Mouse (Mus musculus) lung, embryonic 16.5 days (tissue): Measurements from ENCODE around the gene Gm20431. TPM values are rescaled to one million over a fixed set of nuclear protein-coding genes. Genes with fewer than 3 reads are reported as not detected.
A peak's percentile ranks its signal among the peaks of the same experiment; 100 is the strongest.

Experiments
- ATAC-seq: fragments of 200-750 bp; cut with Nextera tagmentation; 2 replicates; pipeline ENCODE4 v1.8.0; 2017; ENCODE audit warnings: low read depth, mild to moderate bottlenecking, moderate library complexity
- H3K27ac ChIP-seq: fragments of 300-500 bp; sonication (generic); 2 replicates; pipeline ENCODE4 v1.5.1; 2014; ENCODE audit warnings: mild to moderate bottlenecking, control low read depth, low read length
- H3K27me3 ChIP-seq: fragments of 300-500 bp; sonication (generic); 2 replicates; pipeline ENCODE4 v1.6.1; 2014; ENCODE audit warnings: low read depth, low read length, mixed read lengths; ENCODE audit not compliant: control insufficient read depth, insufficient read depth
- H3K36me3 ChIP-seq: fragments of 300-500 bp; sonication (generic); 2 replicates; pipeline ENCODE4 v1.6.1; 2014; ENCODE audit warnings: low read length; ENCODE audit not compliant: control insufficient read depth, insufficient read depth
- H3K4me1 ChIP-seq: fragments of 300-500 bp; sonication (generic); replicated peaks from 2 replicates; pipeline ENCODE4 v1.6.1; 2014; ENCODE audit warnings: low read length, mixed read lengths; ENCODE audit not compliant: control insufficient read depth, insufficient read depth
- H3K4me2 ChIP-seq: fragments of 300-500 bp; sonication (generic); 2 replicates; pipeline ENCODE4 v1.6.1; 2014; ENCODE audit warnings: low read depth, low read length, control low read depth
- H3K4me3 ChIP-seq: fragments of 300-500 bp; sonication (generic); 2 replicates; pipeline ENCODE4 v1.5.1; 2014; ENCODE audit warnings: mild to moderate bottlenecking, low read length, control low read depth
- H3K9ac ChIP-seq: fragments of 300-500 bp; sonication (generic); 2 replicates; pipeline ENCODE4 v1.6.1; 2014; ENCODE audit warnings: low read length, control low read depth
- H3K9me3 ChIP-seq: fragments of 300-500 bp; sonication (generic); 2 replicates; pipeline ENCODE4 v1.6.1; 2016; ENCODE audit warnings: low read length; ENCODE audit not compliant: control insufficient read depth
- WGBS: fragments of 180-500 bp; shearing (Covaris S2); extraction: QIAGEN DNeasy Blood & Tissue Kit; methylation state at CpG from one replicate; pipeline ENCODE4 v1.1.7; 2014; 5-methylcytosine and 5-hydroxymethylcytosine counted together
- polyA plus RNA-seq: library from polyadenylated mRNA; unstranded; fragments of >200 nt; fragmentation: Nextera tagmentation; extraction: Ambion mirVana; gene quantifications from 2 replicates; pipeline ENCODE4 v1.2.1, GENCODE M21; 2015

The Gm20431 gene
- polyA plus RNA-seq, 1 experiment from 2014 or later: 8.4 TPM

- Histone ChIP-seq H3K9me3 (no peaks in the 10 kb centered on the region), H3K9ac (peak overlapping the region; percentile 4; the same call in 1 of the 2 replicates), H3K27me3 (no peaks in the 10 kb centered on the region), H3K4me3 (no peak overlapping the region), H3K4me1 (peaks cover 34% of the 10 kb centered on the region), H3K36me3 (peaks cover 3% of the 10 kb centered on the region), H3K27ac (no peak overlapping the region; the same call in 1 of the 2 replicates), H3K4me2 (no peak overlapping the region)
- WGBS: 82% methylated on average over 2 of the region's 2 CpGs
- no peak for ATAC-seq
Measured at GRCm38 (mm10) chr2:167602364-167602763, 58.9 kb downstream of the Gm20431 start.

DNA sequence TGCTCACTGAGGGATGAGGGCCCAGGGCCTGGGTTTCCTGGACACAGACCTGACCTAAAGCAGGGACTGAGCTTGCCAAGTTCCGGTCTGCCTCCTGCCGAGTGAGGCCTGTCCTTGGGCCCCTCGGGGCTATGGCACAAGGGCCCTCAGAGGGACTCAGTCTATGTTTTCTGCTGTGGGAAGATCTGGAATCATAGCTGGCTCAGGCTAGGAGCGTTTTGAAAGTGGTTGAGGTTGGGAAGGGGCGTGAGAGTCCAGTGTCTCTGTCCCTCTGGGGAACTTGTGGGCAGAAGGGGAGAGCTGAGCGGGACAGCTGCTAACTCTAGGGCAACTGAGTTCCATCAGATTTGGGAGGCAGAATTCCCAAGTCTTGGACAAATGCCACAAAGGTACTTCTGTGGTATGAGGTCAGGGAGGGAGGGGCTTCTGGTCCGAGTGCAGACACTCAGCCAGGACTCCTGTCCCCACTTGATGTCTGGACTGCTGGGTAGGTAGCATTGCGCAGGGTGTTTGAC lies 60.8 kb downstream of the Gm20431 start:
- Histone ChIP-seq H3K27ac (0 out of 2 replicates have a peak overlapping the region, but pooled peaks have one; percentile 19), H3K27me3 (no peaks in the 10 kb centered on the region), H3K9ac (no peak overlapping the region), H3K9me3 (no peaks in the 10 kb centered on the region), H3K36me3 (no peaks in the 10 kb centered on the region), H3K4me1 (peaks cover 50% of the 10 kb centered on the region), H3K4me2 (no peak overlapping the region), H3K4me3 (no peak overlapping the region)
- WGBS: 45% methylated on average over 8 of the region's 8 CpGs
- no peak for ATAC-seq

DNA sequence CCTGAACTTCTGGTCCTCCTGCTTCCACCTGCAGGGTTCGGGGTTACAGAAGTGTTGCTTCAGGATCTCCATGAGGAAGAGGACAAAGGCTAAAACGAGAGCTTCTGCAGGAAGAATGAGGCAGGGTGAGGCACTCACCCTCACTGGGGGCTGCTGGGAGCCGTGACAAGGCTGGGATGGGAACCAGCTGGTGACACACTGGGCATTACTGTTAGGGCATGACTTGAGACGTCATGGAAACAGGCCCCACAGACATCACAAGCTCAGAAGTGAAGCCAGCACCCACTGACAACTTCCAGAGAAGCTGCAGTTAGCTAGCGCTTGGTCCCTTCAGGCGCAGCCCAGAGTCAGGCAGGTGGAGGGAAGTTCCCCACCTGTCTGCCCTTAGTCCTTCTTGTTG lies 61.4 kb downstream of the Gm20431 start:
- H3K4me2 ChIP-seq: no peak overlapping the region
- H3K4me3 ChIP-seq: no peak overlapping the region
- peaks cover 53% of the 10 kb centered on the region for H3K4me1 ChIP-seq
- no peaks in the 10 kb centered on the region for H3K9me3 ChIP-seq
- H3K9ac ChIP-seq: no peak overlapping the region
- ATAC-seq: no peak
- no peaks in the 10 kb centered on the region for H3K36me3 ChIP-seq
- WGBS: 62% methylated on average over 6 of the region's 6 CpGs
- H3K27ac ChIP-seq: no peak overlapping the region
- H3K27me3 ChIP-seq: no peaks in the 10 kb centered on the region

GRCm38 (mm10) chr2:167599195-167599594 lies 62.1 kb downstream of the Gm20431 start:
- Histone ChIP-seq H3K4me3 (no peak overlapping the region), H3K36me3 (no peaks in the 10 kb centered on the region), H3K4me1 (peaks cover 54% of the 10 kb centered on the region), H3K4me2 (no peak overlapping the region), H3K9me3 (no peaks in the 10 kb centered on the region), H3K9ac (no peak overlapping the region), H3K27ac (peak overlapping the region; percentile 14), H3K27me3 (no peaks in the 10 kb centered on the region)
- 77% methylated on average over 5 of the region's 5 CpGs for WGBS
- ATAC-seq: no peak

- Histone ChIP-seq H3K9me3 (no peaks in the 10 kb centered on the region), H3K9ac (peak overlapping the region; percentile 70), H3K4me1 (peaks cover 65% of the 10 kb centered on the region), H3K27me3 (no peaks in the 10 kb centered on the region), H3K27ac (peak overlapping the region; percentile 98), H3K36me3 (no peaks in the 10 kb centered on the region), H3K4me2 (peak overlapping the region; percentile 60), H3K4me3 (peak overlapping the region; percentile 32)
- peak; percentile 77 for ATAC-seq
- WGBS: 20% methylated on average over 36 of the region's 40 CpGs
Measured at GRCm38 (mm10) chr2:167597492-167598186, 63.7 kb downstream of the Gm20431 start.

- WGBS: 24% methylated on average over 26 of the region's 27 CpGs
- Histone ChIP-seq H3K4me2 (peak overlapping the region; percentile 60), H3K36me3 (no peaks in the 10 kb centered on the region), H3K4me3 (peak overlapping the region; percentile 32), H3K9me3 (no peaks in the 10 kb centered on the region), H3K27ac (peak overlapping the region; percentile 98), H3K9ac (peak overlapping the region; percentile 70), H3K4me1 (peaks cover 63% of the 10 kb centered on the region), H3K27me3 (no peaks in the 10 kb centered on the region)
- ATAC-seq: peak; percentile 23; the same call in 1 of the 2 replicates
Measured at GRCm38 (mm10) chr2:167596726-167597491, 64.4 kb downstream of the Gm20431 start.

DNA sequence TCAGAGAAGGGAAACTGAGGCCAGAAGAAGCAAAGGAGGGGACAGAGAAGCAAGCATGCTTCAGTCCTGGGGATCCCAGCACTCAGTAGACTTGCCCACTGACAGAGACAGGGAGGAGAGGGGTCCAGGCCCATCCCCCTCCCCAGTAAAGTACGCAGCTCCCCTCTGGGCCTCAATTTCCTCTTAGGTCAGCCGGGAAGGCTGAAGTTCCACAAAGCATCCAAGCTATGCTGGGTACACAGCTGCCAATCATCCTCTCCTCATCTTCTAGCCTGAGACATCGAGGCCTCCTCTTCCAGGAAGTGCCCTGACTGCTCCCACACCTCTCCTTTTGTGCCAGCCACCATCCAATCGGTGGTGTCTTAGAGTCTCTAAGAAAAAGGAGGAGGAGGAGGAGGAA lies 65.0 kb downstream of the Gm20431 start:
- no peaks in the 10 kb centered on the region for H3K9me3 ChIP-seq
- no peaks in the 10 kb centered on the region for H3K27me3 ChIP-seq
- no peak overlapping the region for H3K9ac ChIP-seq
- peak overlapping the region; percentile 14; the same call in 1 of the 2 replicates for H3K4me2 ChIP-seq
- H3K4me1 ChIP-seq: peaks cover 63% of the 10 kb centered on the region
- peak overlapping the region; percentile 98 for H3K27ac ChIP-seq
- H3K36me3 ChIP-seq: no peaks in the 10 kb centered on the region
- no peak for ATAC-seq
- H3K4me3 ChIP-seq: no peak overlapping the region
- 25% methylated on average over 4 of the region's 4 CpGs for WGBS

DNA sequence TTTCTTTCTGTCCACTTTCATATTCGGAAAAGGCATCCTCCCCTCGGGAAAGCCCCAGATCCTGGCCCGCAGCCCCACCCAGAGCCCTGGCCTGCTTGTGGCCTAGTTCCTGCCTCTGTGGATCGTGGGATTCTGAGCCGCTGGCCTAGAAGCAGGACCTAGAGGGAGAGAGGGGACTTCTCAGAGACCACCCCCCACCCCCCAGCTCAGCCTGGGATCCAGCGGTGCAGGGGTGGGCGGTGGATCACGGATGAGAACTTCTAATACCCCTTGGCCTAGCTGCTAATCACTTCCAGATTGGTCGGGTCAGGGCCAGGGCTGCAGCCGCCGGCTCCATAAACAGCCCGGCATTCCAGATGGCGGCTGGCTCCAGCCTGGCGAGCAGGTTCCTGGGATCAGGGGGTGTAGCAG lies 65.5 kb downstream of the Gm20431 start:
- no peaks in the 10 kb centered on the region for H3K9me3 ChIP-seq
- peak overlapping the region; percentile 98 for H3K27ac ChIP-seq
- no peaks in the 10 kb centered on the region for H3K36me3 ChIP-seq
- peaks cover 62% of the 10 kb centered on the region for H3K4me1 ChIP-seq
- H3K4me2 ChIP-seq: peak overlapping the region; percentile 14; the same call in 1 of the 2 replicates
- H3K9ac ChIP-seq: peak overlapping the region; percentile 67
- WGBS: 34% methylated on average over 14 of the region's 14 CpGs
- no peak for ATAC-seq
- no peaks in the 10 kb centered on the region for H3K27me3 ChIP-seq
- peak overlapping the region; percentile 6; the same call in 1 of the 2 replicates for H3K4me3 ChIP-seq

GRCm38 (mm10) chr2:167594444-167594934 lies 66.8 kb downstream of the Gm20431 start:
- no peaks in the 10 kb centered on the region for H3K27me3 ChIP-seq
- H3K4me3 ChIP-seq: peak overlapping the region; percentile 3; the same call in 1 of the 2 replicates
- H3K4me1 ChIP-seq: peaks cover 56% of the 10 kb centered on the region
- peak overlapping the region; percentile 28; the same call in 1 of the 2 replicates for H3K4me2 ChIP-seq
- peak; percentile 78 for ATAC-seq
- peak overlapping the region; percentile 98 for H3K27ac ChIP-seq
- no peaks in the 10 kb centered on the region for H3K9me3 ChIP-seq
- 19% methylated on average over 10 of the region's 10 CpGs for whole genome bisulfite sequencing
- H3K9ac ChIP-seq: peak overlapping the region; percentile 26; the same call in 1 of the 2 replicates
- H3K36me3 ChIP-seq: no peaks in the 10 kb centered on the region
